Mouse (Mus musculus): ENCODE measurements around the gene Wars2. TPM values are rescaled to one million over a fixed set of nuclear protein-coding genes. Genes with fewer than 3 reads are reported as not detected.
A peak's percentile ranks its signal among the peaks of the same experiment; 100 is the strongest.

Wars2 gene
- polyA plus RNA-seq, 1 experiment from 2014 or later = 5.2 TPM

DNA sequence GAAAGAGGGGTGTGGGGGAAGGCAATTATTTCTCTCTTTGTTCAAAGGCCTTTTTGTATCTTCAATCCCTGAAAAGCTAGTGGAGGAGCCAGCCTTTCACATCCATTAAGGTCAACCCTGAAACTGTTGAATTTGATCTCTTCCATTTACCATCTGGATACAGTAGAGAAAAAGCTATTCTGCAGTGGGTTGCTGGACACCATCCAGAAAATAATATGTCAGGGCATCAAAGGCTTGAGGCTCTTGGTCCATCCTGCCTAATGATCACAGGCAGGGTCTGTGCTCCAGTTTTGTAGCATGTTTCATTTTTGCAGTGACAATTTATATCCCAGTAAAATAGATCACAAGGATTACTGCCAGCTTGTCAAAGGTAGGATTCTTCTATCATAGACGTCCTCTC, 16.1 kb downstream of the Wars2 start:
- ATAC-seq (ENCODE audit: low FRiP score, low read depth) = no peak
- H3K9me3 ChIP-seq = 0 out of 2 replicates have a peak, but pooled peaks cover 8% of the 10 kb centered on the region
- 53% methylated on average over 1 of the region's 1 CpGs for WGBS

GRCm38 (mm10) chr3:99157451-99158015, 16.7 kb downstream of the Wars2 start:
- Histone ChIP-seq H3K4me3 (no peak overlapping the region), H3K9me3 (0 out of 2 replicates have a peak, but pooled peaks cover 8% of the 10 kb centered on the region), H3K4me2 (no peak overlapping the region), H3K27me3 (no peaks in the 10 kb centered on the region), H3K27ac (replicated peaks) (no peak overlapping the region), H3K36me3 (no peaks in the 10 kb centered on the region), H3K9ac (no peak overlapping the region), H3K4me1 (replicated peaks) (0 out of 2 replicates have a peak, but pooled peaks cover 15% of the 10 kb centered on the region)
- no peak for ATAC-seq (ENCODE audit: low FRiP score, low read depth)
- WGBS = 54% methylated on average over 4 of the region's 4 CpGs

More for the DNA sequence above, 16.1 kb downstream of the Wars2 start:
- H3K9ac ChIP-seq = no peak overlapping the region
- no peak overlapping the region for H3K27ac ChIP-seq (replicated peaks)
- H3K36me3 ChIP-seq = no peaks in the 10 kb centered on the region
- H3K4me1 ChIP-seq (replicated peaks) = 0 out of 2 replicates have a peak, but pooled peaks cover 15% of the 10 kb centered on the region
- H3K4me3 ChIP-seq = no peak overlapping the region
- H3K27me3 ChIP-seq = no peaks in the 10 kb centered on the region
- H3K4me2 ChIP-seq = no peak overlapping the region

GRCm38 (mm10) chr3:99160016-99160415, 19.1 kb downstream of the Wars2 start:
- H3K27me3 ChIP-seq = no peaks in the 10 kb centered on the region
- H3K9me3 ChIP-seq = 0 out of 2 replicates have a peak, but pooled peaks cover 8% of the 10 kb centered on the region
- 96% methylated on average over 3 of the region's 3 CpGs for WGBS
- ATAC-seq (ENCODE audit: low FRiP score, low read depth) = no peak
- H3K36me3 ChIP-seq = no peaks in the 10 kb centered on the region
- H3K4me1 ChIP-seq (replicated peaks) = 0 out of 2 replicates have a peak, but pooled peaks cover 15% of the 10 kb centered on the region
- H3K27ac ChIP-seq (replicated peaks) = no peak overlapping the region
- no peak overlapping the region for H3K4me2 ChIP-seq
- no peak overlapping the region for H3K9ac ChIP-seq
- H3K4me3 ChIP-seq = no peak overlapping the region

GRCm38 (mm10) chr3:99162191-99162590, 21.3 kb downstream of the Wars2 start:
- Histone ChIP-seq H3K27ac (replicated peaks) (no peak overlapping the region), H3K9me3 (0 out of 2 replicates have a peak, but pooled peaks cover 8% of the 10 kb centered on the region), H3K36me3 (no peaks in the 10 kb centered on the region), H3K4me3 (no peak overlapping the region), H3K27me3 (no peaks in the 10 kb centered on the region), H3K4me2 (no peak overlapping the region), H3K4me1 (replicated peaks) (0 out of 2 replicates have a peak, but pooled peaks cover 8% of the 10 kb centered on the region), H3K9ac (no peak overlapping the region)
- no peak for ATAC-seq (ENCODE audit: low FRiP score, low read depth)
- WGBS = 88% methylated on average over 2 of the region's 2 CpGs

GRCm38 (mm10) chr3:99167734-99168133, 26.9 kb downstream of the Wars2 start:
- Histone ChIP-seq H3K36me3 (no peaks in the 10 kb centered on the region), H3K27ac (replicated peaks) (no peak overlapping the region), H3K9me3 (no peaks in the 10 kb centered on the region), H3K9ac (no peak overlapping the region), H3K4me3 (no peak overlapping the region), H3K4me1 (replicated peaks) (no peaks in the 10 kb centered on the region), H3K4me2 (no peak overlapping the region), H3K27me3 (no peaks in the 10 kb centered on the region)
- WGBS = 66% methylated on average over 4 of the region's 4 CpGs
- ATAC-seq (ENCODE audit: low FRiP score, low read depth) = no peak

GRCm38 (mm10) chr3:99173178-99173577, 32.3 kb downstream of the Wars2 start:
- no peaks in the 10 kb centered on the region for H3K27me3 ChIP-seq
- 87% methylated on average over 5 of the region's 5 CpGs for WGBS
- no peak overlapping the region for H3K9ac ChIP-seq
- H3K4me1 ChIP-seq (replicated peaks) = peaks cover 3% of the 10 kb centered on the region; the same call in 1 of the 2 replicates
- no peak overlapping the region for H3K4me2 ChIP-seq
- H3K27ac ChIP-seq (replicated peaks) = no peak overlapping the region
- H3K4me3 ChIP-seq = no peak overlapping the region
- no peaks in the 10 kb centered on the region for H3K9me3 ChIP-seq
- H3K36me3 ChIP-seq = no peaks in the 10 kb centered on the region
- no peak for ATAC-seq (ENCODE audit: low FRiP score, low read depth)

- Histone ChIP-seq H3K4me3 (no peak overlapping the region), H3K36me3 (no peaks in the 10 kb centered on the region), H3K9ac (no peak overlapping the region), H3K9me3 (no peaks in the 10 kb centered on the region), H3K27me3 (no peaks in the 10 kb centered on the region), H3K27ac (replicated peaks) (no peak overlapping the region), H3K4me2 (no peak overlapping the region; the same call in 1 of the 2 replicates), H3K4me1 (replicated peaks) (peaks cover 3% of the 10 kb centered on the region; the same call in 1 of the 2 replicates)
- WGBS = 50% methylated on average over 9 of the region's 9 CpGs
- ATAC-seq (ENCODE audit: low FRiP score, low read depth) = peak; percentile 80
Observed at GRCm38 (mm10) chr3:99174658-99175304, 33.9 kb downstream of the Wars2 start.

- H3K4me3 ChIP-seq = no peak overlapping the region
- H3K9me3 ChIP-seq = no peaks in the 10 kb centered on the region
- H3K36me3 ChIP-seq = no peaks in the 10 kb centered on the region
- no peak overlapping the region for H3K27ac ChIP-seq (replicated peaks)
- H3K9ac ChIP-seq = no peak overlapping the region
- no peaks in the 10 kb centered on the region for H3K27me3 ChIP-seq
- WGBS = 77% methylated on average over 17 of the region's 17 CpGs
- H3K4me2 ChIP-seq = no peak overlapping the region
- ATAC-seq (ENCODE audit: low FRiP score, low read depth) = no peak
- H3K4me1 ChIP-seq (replicated peaks) = no peaks in the 10 kb centered on the region
Observed at GRCm38 (mm10) chr3:99183355-99184016, 42.6 kb downstream of the Wars2 start.

DNA sequence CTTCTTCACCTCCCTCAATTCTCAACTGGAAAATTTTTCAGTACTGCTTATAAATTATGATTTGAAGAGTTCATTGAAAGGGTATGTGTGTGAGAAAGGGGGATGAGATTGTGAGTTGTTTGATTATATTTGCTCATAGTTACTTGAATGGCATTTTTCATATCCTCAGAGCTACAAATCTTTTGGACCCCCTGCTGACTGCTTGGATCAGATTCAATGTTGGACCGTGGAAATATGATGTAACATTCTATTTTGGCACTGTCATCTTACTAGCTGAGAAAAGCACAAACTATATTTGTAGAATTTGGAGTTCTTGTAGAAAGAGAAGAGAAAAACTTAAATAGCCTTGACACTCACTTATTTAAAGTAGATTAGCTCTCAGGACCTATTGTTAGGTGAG, 43.5 kb downstream of the Wars2 start:
- H3K9ac ChIP-seq = no peak overlapping the region
- no peaks in the 10 kb centered on the region for H3K4me1 ChIP-seq (replicated peaks)
- H3K9me3 ChIP-seq = no peaks in the 10 kb centered on the region
- H3K36me3 ChIP-seq = no peaks in the 10 kb centered on the region
- no peak for ATAC-seq (ENCODE audit: low FRiP score, low read depth)
- no peaks in the 10 kb centered on the region for H3K27me3 ChIP-seq
- no peak overlapping the region for H3K27ac ChIP-seq (replicated peaks)
- H3K4me2 ChIP-seq = no peak overlapping the region
- no peak overlapping the region for H3K4me3 ChIP-seq
- 47% methylated on average over 1 of the region's 1 CpGs for whole genome bisulfite sequencing

GRCm38 (mm10) chr3:99188097-99188496, 47.2 kb downstream of the Wars2 start:
- H3K9ac ChIP-seq = no peak overlapping the region
- WGBS = 94% methylated on average over 1 of the region's 1 CpGs
- H3K4me2 ChIP-seq = no peak overlapping the region
- no peaks in the 10 kb centered on the region for H3K36me3 ChIP-seq
- no peaks in the 10 kb centered on the region for H3K27me3 ChIP-seq
- no peak for ATAC-seq (ENCODE audit: low FRiP score, low read depth)
- H3K4me3 ChIP-seq = no peak overlapping the region
- no peak overlapping the region for H3K27ac ChIP-seq (replicated peaks)
- no peaks in the 10 kb centered on the region for H3K4me1 ChIP-seq (replicated peaks)
- H3K9me3 ChIP-seq = no peaks in the 10 kb centered on the region

GRCm38 (mm10) chr3:99193576-99193975, 52.7 kb downstream of the Wars2 start:
- no peaks in the 10 kb centered on the region for H3K36me3 ChIP-seq
- H3K9ac ChIP-seq = no peak overlapping the region
- no peak for ATAC-seq (ENCODE audit: low FRiP score, low read depth)
- WGBS = 73% methylated on average over 4 of the region's 4 CpGs
- H3K27me3 ChIP-seq = no peaks in the 10 kb centered on the region
- H3K4me2 ChIP-seq = no peak overlapping the region
- no peaks in the 10 kb centered on the region for H3K9me3 ChIP-seq
- no peak overlapping the region for H3K4me3 ChIP-seq
- H3K4me1 ChIP-seq (replicated peaks) = no peaks in the 10 kb centered on the region
- no peak overlapping the region for H3K27ac ChIP-seq (replicated peaks)

GRCm38 (mm10) chr3:99203331-99203730, 62.5 kb downstream of the Wars2 start:
- ATAC-seq (ENCODE audit: low FRiP score, low read depth) = no peak
- H3K4me2 ChIP-seq = no peak overlapping the region
- H3K9me3 ChIP-seq = no peaks in the 10 kb centered on the region
- H3K4me3 ChIP-seq = no peak overlapping the region
- H3K36me3 ChIP-seq = no peaks in the 10 kb centered on the region
- no peak overlapping the region for H3K9ac ChIP-seq
- H3K27ac ChIP-seq (replicated peaks) = no peak overlapping the region
- no peaks in the 10 kb centered on the region for H3K27me3 ChIP-seq
- no peaks in the 10 kb centered on the region for H3K4me1 ChIP-seq (replicated peaks)

All from hindbrain, embryonic 15.5 days (tissue).